Mouse (Mus musculus) limb, embryonic 10.5 days (tissue): Measurements from ENCODE around the gene Nid2. TPM values are rescaled to one million over a fixed set of nuclear protein-coding genes. Genes with fewer than 3 reads are reported as not detected.

ENCODE experiments used
- DNase-seq: peaks from one replicate; pipeline ENCODE4 v3.0.0-alpha.2; 2017; ENCODE audit warnings: low spot score
- H3K27ac ChIP-seq: fragments of 300-500 bp; sonication (generic); 2 replicates; pipeline ENCODE4 v1.5.1; 2016; ENCODE audit warnings: mild to moderate bottlenecking
- H3K27me3 ChIP-seq: fragments of 300-500 bp; sonication (generic); 2 replicates; pipeline ENCODE4 v1.6.1; 2016; ENCODE audit warnings: low read depth, mild to moderate bottlenecking; ENCODE audit not compliant: poor library complexity, severe bottlenecking
- H3K36me3 ChIP-seq: fragments of 300-500 bp; sonication (generic); 2 replicates; pipeline ENCODE4 v1.6.1; 2016; ENCODE audit warnings: mild to moderate bottlenecking, moderate library complexity
- H3K4me1 ChIP-seq: fragments of 300-500 bp; sonication (generic); 2 replicates; pipeline ENCODE4 v1.6.1; 2016
- H3K4me3 ChIP-seq: fragments of 300-500 bp; sonication (generic); 2 replicates; pipeline ENCODE4 v1.5.1; 2016; ENCODE audit warnings: mild to moderate bottlenecking, moderate library complexity
- H3K9me3 ChIP-seq: fragments of 300-500 bp; sonication (generic); replicated peaks from 2 replicates; pipeline ENCODE4 v1.6.1; 2016; ENCODE audit warnings: mild to moderate bottlenecking
- WGBS: fragments of 180-500 bp; shearing (Covaris S2); methylation state at CpG from one replicate; pipeline ENCODE4 v1.1.7; 2016; 5-methylcytosine and 5-hydroxymethylcytosine counted together
- polyA plus RNA-seq: library from polyadenylated mRNA; unstranded; fragments of >200 nt; fragmentation: Nextera tagmentation; extraction: Ambion mirVana; gene quantifications from 2 replicates; pipeline ENCODE4 v1.2.1, GENCODE M21; 2016

The Nid2 gene
- polyA plus RNA-seq, 1 experiment from 2014 or later, result 98.5 TPM

GRCm38 (mm10) chr14:19728737-19729136, 22.3 kb upstream of the Nid2 start:
- no peak for DNase-seq

GRCm38 (mm10) chr14:19732097-19732496, 19.0 kb upstream of the Nid2 start:
- no peak for DNase-seq
- H3K27me3 ChIP-seq, result no peaks in the 10 kb centered on the region
- 88% methylated on average over 2 of the region's 2 CpGs for WGBS
- H3K4me1 ChIP-seq, result peaks cover 13% of the 10 kb centered on the region; the same call in 1 of the 2 replicates
- no peak overlapping the region for H3K27ac ChIP-seq
- no peak overlapping the region for H3K4me3 ChIP-seq
- H3K36me3 ChIP-seq, result no peaks in the 10 kb centered on the region
- no peaks in the 10 kb centered on the region for H3K9me3 ChIP-seq

More at GRCm38 (mm10) chr14:19728737-19729136, 22.3 kb upstream of the Nid2 start:
- Histone ChIP-seq H3K4me3 (no peak overlapping the region), H3K27me3 (no peaks in the 10 kb centered on the region), H3K9me3 (no peaks in the 10 kb centered on the region), H3K27ac (no peak overlapping the region), H3K36me3 (no peaks in the 10 kb centered on the region), H3K4me1 (peaks cover 11% of the 10 kb centered on the region; the same call in 1 of the 2 replicates)
- WGBS, result 69% methylated on average over 7 of the region's 7 CpGs

GRCm38 (mm10) chr14:19733490-19734282, 17.4 kb upstream of the Nid2 start:
- Histone ChIP-seq H3K36me3 (no peaks in the 10 kb centered on the region), H3K4me3 (no peak overlapping the region), H3K27me3 (no peaks in the 10 kb centered on the region), H3K4me1 (peaks cover 21% of the 10 kb centered on the region), H3K27ac (no peak overlapping the region), H3K9me3 (no peaks in the 10 kb centered on the region)
- 81% methylated on average over 4 of the region's 4 CpGs for WGBS
- DNase-seq, result no peak

- Histone ChIP-seq H3K27ac (no peak overlapping the region), H3K27me3 (no peaks in the 10 kb centered on the region), H3K9me3 (no peaks in the 10 kb centered on the region), H3K4me1 (peaks cover 16% of the 10 kb centered on the region; the same call in 1 of the 2 replicates), H3K4me3 (no peak overlapping the region), H3K36me3 (no peaks in the 10 kb centered on the region)
- no peak for DNase-seq
- 67% methylated on average over 6 of the region's 6 CpGs for WGBS
Measured at GRCm38 (mm10) chr14:19735303-19735702, 15.8 kb upstream of the Nid2 start.

- Histone ChIP-seq H3K36me3 (no peaks in the 10 kb centered on the region), H3K27ac (peak overlapping the region; percentile 3; the same call in 1 of the 2 replicates), H3K4me3 (no peak overlapping the region), H3K4me1 (peaks cover 16% of the 10 kb centered on the region; the same call in 1 of the 2 replicates), H3K9me3 (no peaks in the 10 kb centered on the region), H3K27me3 (no peaks in the 10 kb centered on the region)
- no peak for DNase-seq
Measured at GRCm38 (mm10) chr14:19737568-19737967, 13.5 kb upstream of the Nid2 start.

- no peak for DNase-seq
- Histone ChIP-seq H3K9me3 (no peaks in the 10 kb centered on the region), H3K36me3 (no peaks in the 10 kb centered on the region), H3K27ac (peak overlapping the region; percentile 3; the same call in 1 of the 2 replicates), H3K4me3 (no peak overlapping the region), H3K27me3 (no peaks in the 10 kb centered on the region), H3K4me1 (peaks cover 16% of the 10 kb centered on the region; the same call in 1 of the 2 replicates)
- WGBS, result 44% methylated on average over 5 of the region's 5 CpGs
Measured at GRCm38 (mm10) chr14:19738094-19738843, 12.8 kb upstream of the Nid2 start.

GRCm38 (mm10) chr14:19739416-19740146, 11.5 kb upstream of the Nid2 start:
- no peak overlapping the region for H3K27ac ChIP-seq
- no peak for DNase-seq

GRCm38 (mm10) chr14:19740147-19740738, 10.8 kb upstream of the Nid2 start:
- Histone ChIP-seq H3K4me1 (peaks cover 12% of the 10 kb centered on the region; the same call in 1 of the 2 replicates), H3K36me3 (no peaks in the 10 kb centered on the region), H3K9me3 (no peaks in the 10 kb centered on the region), H3K4me3 (no peak overlapping the region), H3K27me3 (no peaks in the 10 kb centered on the region), H3K27ac (no peak overlapping the region)
- WGBS, result 88% methylated on average over 6 of the region's 6 CpGs
- DNase-seq, result no peak

More at GRCm38 (mm10) chr14:19739416-19740146, 11.5 kb upstream of the Nid2 start:
- Histone ChIP-seq H3K27me3 (no peaks in the 10 kb centered on the region), H3K9me3 (no peaks in the 10 kb centered on the region), H3K4me1 (peaks cover 12% of the 10 kb centered on the region; the same call in 1 of the 2 replicates), H3K36me3 (no peaks in the 10 kb centered on the region), H3K4me3 (no peak overlapping the region)
- WGBS, result 81% methylated on average over 9 of the region's 9 CpGs

- Histone ChIP-seq H3K36me3 (no peaks in the 10 kb centered on the region), H3K27ac (no peak overlapping the region), H3K4me1 (peaks cover 22% of the 10 kb centered on the region), H3K4me3 (no peak overlapping the region), H3K27me3 (no peaks in the 10 kb centered on the region), H3K9me3 (no peaks in the 10 kb centered on the region)
- WGBS, result 93% methylated on average over 5 of the region's 5 CpGs
- no peak for DNase-seq
Measured at GRCm38 (mm10) chr14:19744876-19745275, 6.2 kb upstream of the Nid2 start.

GRCm38 (mm10) chr14:19746232-19746631, 4.8 kb upstream of the Nid2 start:
- no peak for DNase-seq
- 83% methylated on average over 2 of the region's 2 CpGs for WGBS
- peaks cover 33% of the 10 kb centered on the region for H3K4me1 ChIP-seq
- H3K27ac ChIP-seq, result no peak overlapping the region
- H3K36me3 ChIP-seq, result no peaks in the 10 kb centered on the region
- H3K27me3 ChIP-seq, result no peaks in the 10 kb centered on the region
- H3K4me3 ChIP-seq, result no peak overlapping the region
- no peaks in the 10 kb centered on the region for H3K9me3 ChIP-seq

- no peak overlapping the region for H3K4me3 ChIP-seq
- H3K9me3 ChIP-seq, result no peaks in the 10 kb centered on the region
- peaks cover 34% of the 10 kb centered on the region for H3K4me1 ChIP-seq
- no peaks in the 10 kb centered on the region for H3K36me3 ChIP-seq
- H3K27ac ChIP-seq, result no peak overlapping the region
- no peak for DNase-seq
- WGBS, result 85% methylated on average over 2 of the region's 2 CpGs
- H3K27me3 ChIP-seq, result no peaks in the 10 kb centered on the region
Measured at GRCm38 (mm10) chr14:19746731-19747130, 4.3 kb upstream of the Nid2 start.

- peaks cover 13% of the 10 kb centered on the region for H3K36me3 ChIP-seq
- DNase-seq, result no peak
- 42% methylated on average over 2 of the region's 2 CpGs for WGBS
- no peaks in the 10 kb centered on the region for H3K27me3 ChIP-seq
- peak overlapping the region; percentile 99 for H3K27ac ChIP-seq
- H3K4me3 ChIP-seq, result peak overlapping the region; percentile 67; the same call in 1 of the 2 replicates
- peaks cover 54% of the 10 kb centered on the region for H3K4me1 ChIP-seq
- H3K9me3 ChIP-seq, result no peaks in the 10 kb centered on the region
Measured at GRCm38 (mm10) chr14:19749743-19750142, 1.3 kb upstream of the Nid2 start.
